Mouse (Mus musculus) forebrain, postnatal 0 days (tissue): Measurements from ENCODE around the gene Stambpl1. TPM values are rescaled to one million over a fixed set of nuclear protein-coding genes. Genes with fewer than 3 reads are reported as not detected.

Source experiments
- ATAC-seq: fragments of 200-750 bp; cut with Nextera tagmentation; 2 replicates; pipeline ENCODE4 v1.8.0; 2017; ENCODE audit warnings: mild to moderate bottlenecking, moderate library complexity
- DNase-seq: peaks from one replicate; pipeline ENCODE4 v3.0.0-alpha.2; 2015
- H3K27ac ChIP-seq: fragments of 300-500 bp; sonication (generic); 2 replicates; pipeline ENCODE4 v1.5.1; 2014; ENCODE audit warnings: low read depth, mild to moderate bottlenecking, antibody characterized with exemption, low read length, moderate library complexity, mixed read lengths
- H3K27me3 ChIP-seq: fragments of 300-500 bp; sonication (generic); 2 replicates; pipeline ENCODE4 v1.6.1; 2014; ENCODE audit warnings: mild to moderate bottlenecking, low read length, mixed read lengths; ENCODE audit not compliant: insufficient read depth
- H3K36me3 ChIP-seq: fragments of 300-500 bp; sonication (generic); 2 replicates; pipeline ENCODE4 v1.6.1; 2014; ENCODE audit warnings: mild to moderate bottlenecking, moderate library complexity; ENCODE audit not compliant: insufficient read depth
- H3K4me1 ChIP-seq: fragments of 300-500 bp; sonication (generic); 2 replicates; pipeline ENCODE4 v1.6.1; 2014; ENCODE audit warnings: antibody characterized with exemption; ENCODE audit not compliant: insufficient read depth
- H3K4me2 ChIP-seq: fragments of 300-500 bp; sonication (generic); 2 replicates; pipeline ENCODE4 v1.6.1; 2014; ENCODE audit warnings: low read depth, mild to moderate bottlenecking, moderate library complexity
- H3K4me3 ChIP-seq: fragments of 300-500 bp; sonication (generic); 2 replicates; pipeline ENCODE4 v1.5.1; 2014; ENCODE audit warnings: low read depth, low read length, mixed read lengths
- H3K9ac ChIP-seq: fragments of 300-500 bp; sonication (generic); 2 replicates; pipeline ENCODE4 v1.6.1; 2014; ENCODE audit warnings: mild to moderate bottlenecking
- H3K9me3 ChIP-seq: fragments of 300-500 bp; sonication (generic); 2 replicates; pipeline ENCODE4 v1.6.1; 2016; ENCODE audit warnings: low read length
- CTCF ChIP-seq: sonication (generic); IDR thresholded peaks from 2 replicates; pipeline ENCODE4 v1.5.1; 2016; ENCODE audit warnings: antibody characterized with exemption, control low read depth, low read depth
- WGBS: fragments of 180-500 bp; shearing (Covaris S2); extraction: QIAGEN DNeasy Blood & Tissue Kit; methylation state at CpG from one replicate; pipeline ENCODE4 v1.1.7; 2014; 5-methylcytosine and 5-hydroxymethylcytosine counted together
- polyA plus RNA-seq: library from polyadenylated mRNA; unstranded; fragments of >200 nt; fragmentation: Nextera tagmentation; extraction: Ambion mirVana; gene quantifications from 2 replicates; pipeline ENCODE4 v1.2.1, GENCODE M21; 2015
- total RNA-seq: library from RNA; depleted of rRNA; stranded (reverse); fragments of >200 nt; gene quantifications from 2 replicates; pipeline ENCODE4 v1.2.3, GENCODE M21; 2014; rRNA removed

The Stambpl1 gene
- total RNA-seq (22.8 and 23.6 TPM in 2 replicates), polyA plus RNA-seq (11.0 and 17.7 TPM in 2 replicates)

DNA sequence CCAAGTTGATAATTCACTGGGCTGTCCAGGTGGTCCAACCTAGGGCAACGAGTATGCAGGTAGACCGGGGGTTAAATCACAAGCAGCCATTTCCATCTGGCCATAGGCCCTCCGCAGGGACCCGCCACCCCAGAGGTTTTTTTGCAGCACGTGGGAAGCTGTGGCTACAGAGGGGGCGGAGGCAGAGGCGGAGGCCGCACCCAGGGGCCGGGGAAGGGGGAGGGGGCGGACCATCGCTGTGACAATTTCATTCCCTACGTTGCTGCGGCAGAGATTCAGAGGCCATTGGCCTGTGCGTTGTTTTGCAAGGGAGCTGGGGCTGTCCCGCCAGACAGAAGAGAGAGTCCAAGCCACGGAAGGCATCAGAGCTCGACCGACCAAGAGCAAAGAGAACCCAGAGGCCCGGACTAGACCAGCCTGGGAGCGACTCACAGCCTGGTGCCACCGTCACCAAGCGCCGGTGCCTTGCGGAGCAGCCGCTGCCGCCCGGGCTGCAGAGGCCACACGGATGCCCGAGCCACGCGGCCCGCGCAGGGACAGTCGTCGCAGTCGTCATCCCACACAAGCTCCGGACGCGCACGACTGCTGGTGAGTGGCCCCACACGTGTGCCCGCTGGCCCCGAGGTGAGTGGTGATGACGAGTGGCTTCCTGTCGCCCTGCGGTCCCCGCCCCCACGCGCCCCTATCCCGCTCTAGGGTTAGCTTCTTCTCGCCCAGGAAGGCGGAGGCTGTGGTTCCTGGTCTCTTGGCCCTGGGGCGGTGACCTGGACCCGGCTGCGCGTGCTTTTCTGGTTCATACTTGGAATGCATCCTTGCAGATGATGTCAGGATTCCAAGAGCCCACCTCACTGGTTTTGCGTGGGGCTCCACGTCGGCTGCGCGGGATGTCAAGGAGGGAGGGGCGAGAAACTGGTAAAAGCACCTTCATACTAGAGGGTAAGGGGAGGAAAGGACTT, at the start of gene Stambpl1:
Gene Stambpl1 (plus strand): TSS at position 222 of the 956 bp plus-strand sequence.
- Histone ChIP-seq H3K4me1 (0 out of 2 replicates have a peak, but pooled peaks cover 8% of the 10 kb centered on the region), H3K4me2 (peak within 1 kb of the TSS; percentile 90), H3K9ac (peak within 1 kb of the TSS; percentile 84), H3K36me3 (no peaks in the 10 kb centered on the region), H3K4me3 (peak within 1 kb of the TSS; percentile 74), H3K9me3 (no peaks in the 10 kb centered on the region), H3K27me3 (no peaks in the 10 kb centered on the region), H3K27ac (peak within 1 kb of the TSS; percentile 81)
- WGBS = 1% methylated on average over 62 of the region's 62 CpGs
- TF ChIP-seq CTCF = no peak
- peak; percentile 73 for DNase-seq
- peak; percentile 88 for ATAC-seq

DNA sequence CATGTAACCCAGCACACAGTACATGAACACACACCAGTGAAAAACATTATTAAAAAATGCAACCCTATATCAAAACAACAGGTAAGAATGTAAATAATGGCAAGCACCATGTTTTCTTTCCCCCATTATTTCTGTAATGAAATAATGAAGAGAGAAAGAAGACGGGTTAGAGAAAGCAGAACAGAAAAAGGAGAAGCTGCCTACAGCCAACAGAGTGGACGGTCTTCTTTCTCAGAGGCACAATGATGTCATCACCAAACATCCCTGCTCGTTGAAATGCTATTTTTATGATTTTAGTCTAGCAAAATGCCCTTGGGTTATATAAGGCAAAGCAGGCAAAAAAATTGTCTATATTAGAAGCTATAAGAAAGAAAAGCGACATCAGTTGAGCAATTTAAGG, 43.6 kb upstream of the Stambpl1 start:
- no peaks in the 10 kb centered on the region for H3K36me3 ChIP-seq
- no peak for TF ChIP-seq CTCF
- ATAC-seq = no peak
- no peak overlapping the region for H3K9ac ChIP-seq
- H3K27me3 ChIP-seq = no peaks in the 10 kb centered on the region
- no peak for DNase-seq
- H3K27ac ChIP-seq = no peak overlapping the region
- no peak overlapping the region for H3K4me2 ChIP-seq
- WGBS = 87% methylated on average over 4 of the region's 4 CpGs
- no peaks in the 10 kb centered on the region for H3K4me1 ChIP-seq
- H3K4me3 ChIP-seq = no peak overlapping the region
- H3K9me3 ChIP-seq = no peaks in the 10 kb centered on the region

DNA sequence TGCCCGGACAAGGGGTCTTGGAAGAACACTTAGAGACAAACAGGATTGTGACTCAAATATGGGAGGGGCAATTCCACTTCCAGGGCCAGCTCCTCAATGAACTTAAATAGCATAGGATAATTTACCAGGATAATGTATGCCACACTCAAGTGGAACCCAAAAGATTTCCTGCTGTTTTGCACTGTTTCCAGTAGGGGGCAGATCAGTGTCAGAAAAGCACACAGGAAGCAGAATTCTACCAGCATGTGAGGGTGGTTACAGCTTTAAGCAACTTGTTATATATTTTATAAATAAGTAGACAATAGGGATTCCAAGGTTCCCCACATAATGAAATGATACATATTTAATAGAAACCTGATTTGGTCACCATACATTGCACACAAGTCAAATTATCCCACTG, 40.1 kb upstream of the Stambpl1 start:
- no peaks in the 10 kb centered on the region for H3K27me3 ChIP-seq
- H3K9me3 ChIP-seq = no peaks in the 10 kb centered on the region
- DNase-seq (peak; percentile 2), ATAC-seq (no peak)
- H3K9ac ChIP-seq = no peak overlapping the region
- no peaks in the 10 kb centered on the region for H3K4me1 ChIP-seq
- H3K4me3 ChIP-seq = no peak overlapping the region
- no peak overlapping the region for H3K4me2 ChIP-seq
- TF ChIP-seq CTCF = peak; percentile 47
- H3K36me3 ChIP-seq = no peaks in the 10 kb centered on the region
- H3K27ac ChIP-seq = no peak overlapping the region
- WGBS = 83% methylated on average over 1 of the region's 1 CpGs

DNA sequence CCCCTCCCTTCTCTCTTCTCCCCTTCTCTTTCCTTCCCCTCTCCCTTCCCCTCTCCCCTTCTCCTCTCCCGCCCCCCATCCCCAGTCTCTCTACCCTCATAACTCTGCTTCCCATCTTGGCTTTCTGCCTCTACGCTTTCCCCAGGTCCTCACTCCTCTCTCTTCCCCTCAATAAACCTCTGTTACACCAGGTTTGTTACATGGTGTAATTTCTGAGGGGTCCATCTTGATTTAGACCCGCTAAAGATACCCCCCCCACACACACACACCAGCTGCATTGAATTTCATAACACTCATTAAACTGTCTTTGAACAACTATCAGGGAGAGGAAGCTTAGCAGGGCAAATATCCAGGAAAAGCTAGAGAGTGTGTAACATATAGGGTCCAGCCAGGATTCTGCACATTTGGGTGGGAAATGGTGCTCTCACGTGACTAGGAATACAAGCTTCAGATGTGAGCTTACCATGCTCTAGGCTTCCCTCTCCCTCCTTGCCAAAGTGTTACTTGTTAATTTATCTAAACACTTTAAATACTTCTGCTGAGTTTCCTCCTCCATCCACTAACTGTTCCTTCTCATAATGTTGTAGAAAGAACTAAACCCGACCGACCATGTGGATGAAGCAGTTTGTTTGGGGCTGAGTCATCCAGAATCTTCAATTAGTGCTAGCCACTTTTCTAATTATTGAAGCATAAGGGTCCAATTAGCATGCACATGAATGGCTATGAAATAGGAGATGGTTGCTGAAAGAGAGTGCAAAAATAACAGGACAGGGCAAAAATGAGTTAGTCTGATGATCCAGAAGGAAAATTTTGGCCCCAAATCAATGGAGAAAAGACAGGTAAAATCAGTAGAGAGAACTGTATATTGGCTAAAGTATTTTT, 38.5 kb upstream of the Stambpl1 start:
- Histone ChIP-seq H3K4me2 (no peak overlapping the region), H3K9me3 (no peaks in the 10 kb centered on the region), H3K27ac (no peak overlapping the region), H3K27me3 (no peaks in the 10 kb centered on the region), H3K36me3 (no peaks in the 10 kb centered on the region), H3K4me1 (no peaks in the 10 kb centered on the region), H3K9ac (no peak overlapping the region), H3K4me3 (no peak overlapping the region)
- 57% methylated on average over 6 of the region's 6 CpGs for whole genome bisulfite sequencing
- DNase-seq = no peak
- ATAC-seq = no peak
- TF ChIP-seq CTCF = no peak

DNA sequence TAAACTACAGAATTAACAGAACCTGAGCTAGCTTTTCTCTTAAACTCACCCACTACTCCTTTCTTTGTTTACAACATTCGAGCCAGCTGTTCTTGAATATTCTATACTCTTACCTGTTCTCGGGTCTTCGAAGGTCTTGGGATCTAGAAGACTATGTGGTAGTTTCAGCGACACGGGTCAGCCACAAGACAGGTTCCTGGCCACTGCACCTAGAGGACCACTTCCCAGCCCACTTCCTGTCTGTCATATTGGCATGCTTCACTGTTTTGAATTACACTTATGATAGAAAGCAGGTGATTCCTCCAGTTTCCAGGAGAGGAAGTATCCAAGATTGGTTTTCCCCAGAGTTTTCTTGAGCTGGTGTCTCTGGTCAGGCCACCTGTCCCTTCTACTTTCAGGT, 29.3 kb upstream of the Stambpl1 start:
- no peak for TF ChIP-seq CTCF
- WGBS = 92% methylated on average over 5 of the region's 5 CpGs
- Histone ChIP-seq H3K27me3 (no peaks in the 10 kb centered on the region), H3K4me1 (no peaks in the 10 kb centered on the region), H3K27ac (no peak overlapping the region), H3K9me3 (no peaks in the 10 kb centered on the region), H3K9ac (no peak overlapping the region), H3K36me3 (no peaks in the 10 kb centered on the region), H3K4me3 (no peak overlapping the region), H3K4me2 (no peak overlapping the region)
- no peak for ATAC-seq
- DNase-seq = no peak

DNA sequence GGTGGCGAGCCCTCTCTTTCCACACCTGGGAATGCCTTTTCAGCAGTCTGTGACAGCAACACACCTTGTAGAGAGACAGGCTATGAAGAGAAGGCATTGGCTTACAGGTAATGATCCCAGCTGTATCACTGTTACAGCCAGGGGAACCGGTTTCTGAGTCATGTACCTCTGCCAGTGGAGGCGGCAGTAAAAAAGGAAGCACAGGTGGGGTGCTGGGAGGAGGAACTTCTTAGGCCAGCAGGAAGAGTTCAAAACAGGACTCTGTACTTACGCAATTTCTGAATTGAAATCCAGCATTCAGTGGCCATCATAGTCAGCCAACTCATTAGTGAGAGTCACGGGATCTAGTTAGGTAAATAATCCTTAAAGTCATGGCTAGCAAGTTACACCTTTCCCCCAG, 26.1 kb upstream of the Stambpl1 start, which contains the start of gene Ankrd22:
Gene Ankrd22 (minus strand): TSS at position 163 of the 400 bp plus-strand sequence.
- H3K36me3 ChIP-seq = no peaks in the 10 kb centered on the region
- ATAC-seq (no peak), DNase-seq (no peak)
- no peak within 1 kb of the TSS for H3K4me3 ChIP-seq
- H3K27ac ChIP-seq = no peak within 1 kb of the TSS
- H3K9me3 ChIP-seq = no peaks in the 10 kb centered on the region
- WGBS = 78% methylated on average over 5 of the region's 5 CpGs
- H3K4me1 ChIP-seq = no peaks in the 10 kb centered on the region
- H3K9ac ChIP-seq = no peak within 1 kb of the TSS
- no peaks in the 10 kb centered on the region for H3K27me3 ChIP-seq
- no peak within 1 kb of the TSS for H3K4me2 ChIP-seq
- TF ChIP-seq CTCF = no peak

DNA sequence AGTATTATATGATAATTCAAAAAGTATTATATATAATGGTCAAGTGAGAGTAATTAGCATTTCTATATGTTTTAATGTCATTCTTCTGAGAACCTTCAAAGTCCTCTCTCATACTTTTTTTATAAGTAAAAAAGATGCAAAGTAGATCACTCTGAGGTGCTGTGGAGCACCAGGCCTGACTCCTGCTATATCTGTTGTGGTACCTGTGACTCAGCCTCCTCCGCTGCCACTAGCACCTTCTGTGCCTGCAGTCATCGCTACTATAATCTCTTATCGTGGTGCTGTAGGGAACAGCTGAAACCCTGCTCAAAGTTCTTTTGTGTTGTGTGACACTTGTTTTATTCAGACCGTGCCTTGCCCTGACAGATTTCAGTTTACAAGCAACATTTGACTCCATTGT, 25.6 kb upstream of the Stambpl1 start:
- TF ChIP-seq CTCF = no peak
- Histone ChIP-seq H3K36me3 (no peaks in the 10 kb centered on the region), H3K4me2 (no peak overlapping the region), H3K9me3 (no peaks in the 10 kb centered on the region), H3K9ac (no peak overlapping the region), H3K27ac (no peak overlapping the region), H3K4me3 (no peak overlapping the region), H3K4me1 (no peaks in the 10 kb centered on the region), H3K27me3 (no peaks in the 10 kb centered on the region)
- DNase-seq (no peak), ATAC-seq (no peak)
- 68% methylated on average over 4 of the region's 4 CpGs for WGBS
